Mouse (Mus musculus) 3134 (cell line): ENCODE results near the gene Mettl16.
"Not testable (repeated sequence)": the region's sequence is repeated elsewhere in the genome, so short reads cannot be mapped to it uniquely, and the experiment has no call there.

Experiments used
- DNase-seq: peaks from one replicate; pipeline ENCODE4 v3.0.0-alpha.2; 2011; ENCODE audit warnings: low spot score; ENCODE audit not compliant: insufficient read length; ENCODE audit errors: extremely low read depth

The Mettl16 gene

GRCm38 (mm10) chr11:74771650-74772049 lies 1.0 kb downstream of the Mettl16 start:
- no peak for DNase-seq

GRCm38 (mm10) chr11:74772386-74772785 lies 1.8 kb downstream of the Mettl16 start:
- no peak for DNase-seq

- DNase-seq = no peak
Observed at GRCm38 (mm10) chr11:74792874-74793273, 22.2 kb downstream of the Mettl16 start.

- DNase-seq = no peak
Observed at GRCm38 (mm10) chr11:74800658-74801057, 30.0 kb downstream of the Mettl16 start.

GRCm38 (mm10) chr11:74804081-74804627 lies 33.5 kb downstream of the Mettl16 start:
- no peak for DNase-seq

GRCm38 (mm10) chr11:74807246-74807882 lies 36.7 kb downstream of the Mettl16 start:
- DNase-seq = no peak

- DNase-seq = no peak
Observed at GRCm38 (mm10) chr11:74808251-74808853, 37.7 kb downstream of the Mettl16 start.

GRCm38 (mm10) chr11:74810134-74810533 lies 39.5 kb downstream of the Mettl16 start:
- DNase-seq = no peak

- not testable (repeated sequence) for DNase-seq
Observed at GRCm38 (mm10) chr11:74811027-74811426, 40.4 kb downstream of the Mettl16 start.

GRCm38 (mm10) chr11:74811538-74811937 lies 40.9 kb downstream of the Mettl16 start:
- DNase-seq = no peak

- DNase-seq = no peak
Observed at GRCm38 (mm10) chr11:74815795-74816194, 45.2 kb downstream of the Mettl16 start.

GRCm38 (mm10) chr11:74820921-74821320 lies 50.3 kb downstream of the Mettl16 start:
- no peak for DNase-seq

GRCm38 (mm10) chr11:74821463-74821862 lies 50.8 kb downstream of the Mettl16 start:
- DNase-seq = no peak

GRCm38 (mm10) chr11:74822746-74823440 lies 52.3 kb downstream of the Mettl16 start:
- no peak for DNase-seq

- peak; percentile 42 for DNase-seq
Observed at GRCm38 (mm10) chr11:74826151-74826550, 55.5 kb downstream of the Mettl16 start.

- no peak for DNase-seq
Observed at GRCm38 (mm10) chr11:74826702-74827101, 56.1 kb downstream of the Mettl16 start.

- no peak for DNase-seq
Observed at GRCm38 (mm10) chr11:74827791-74828403, 57.3 kb downstream of the Mettl16 start.

- no peak for DNase-seq
Observed at GRCm38 (mm10) chr11:74828404-74828931, 57.8 kb downstream of the Mettl16 start.

- DNase-seq = no peak
Observed at GRCm38 (mm10) chr11:74828965-74829550, 58.4 kb downstream of the Mettl16 start.

GRCm38 (mm10) chr11:74829812-74830211 lies 59.2 kb downstream of the Mettl16 start:
- peak; percentile 89 for DNase-seq
